Comparison of ENCODE assay signal across 19 mouse cellular contexts in genomic region chr1:164900226-164900625, GRCm38 (mm10). TPM values are rescaled to one million over a fixed set of nuclear protein-coding genes. Genes with fewer than 3 reads are reported as not detected.
A peak's percentile ranks its signal among the peaks of the same experiment; 100 is the strongest.
DNase-seq lines count a peak whose midpoint lies in the region.
"Had no signal": no experiment of that assay in that cellular context is flagged by ENCODE, and none has a peak within 500 bp of the region (broad histone marks: within the 10 kb centered on the region; RNA-seq: fewer than 3 reads in every experiment).

No protein-coding gene starts in this region.

- peak; percentile 11 to 15 for DNase-seq in gastrocnemius, adult 8-10 months (ENCODE audit: low spot score in 2 of 2)
- no peak for DNase-seq in gastrocnemius, postnatal 14 days
- peak; percentile 52 for DNase-seq in gastrocnemius, postnatal 25 days
- DNase-seq in heart, postnatal 4 days: peak; percentile 32
- DNase-seq in frontal cortex, postnatal 25 days (ENCODE audit: low spot score in 2 of 2): no peak
- DNase-seq in spleen, adult 12 weeks (ENCODE audit: low spot score): no peak
- DNase-seq: liver, postnatal 0 days; retina, postnatal 1 day; thymus, adult 2 months had no signal

- H3K27ac ChIP-seq in brown adipose tissue, adult 24 weeks (replicated peaks; ENCODE audit: low read depth, low read length): peak overlapping the region; percentile 94
- H3K27ac ChIP-seq: embryonic facial prominence, embryonic 12.5 days; forebrain, embryonic 13.5 days; macrophage had no signal

- intact Hi-C loops in gastrocnemius, postnatal 14 days (cut with DNase I; ENCODE audit: low total_unique reads): loop anchor here (10.0 kb wide), 2 partner anchors 215 to 585 kb away; no protein-coding TSS in a partner anchor

- no peak overlapping the region for H3K4me3 ChIP-seq in brown adipose tissue, adult 24 weeks (ENCODE audit: insufficient read depth, low read depth, low read length)
- H3K4me3 ChIP-seq: forebrain, embryonic 13.5 days had no signal

- H3K4me1 ChIP-seq in brown adipose tissue, adult 24 weeks (ENCODE audit: control insufficient read depth, insufficient read depth, insufficient read length, low read length): 0 out of 2 replicates have a peak, but pooled peaks cover 3% of the 10 kb centered on the region

RNA-seq across cellular contexts. Expression of gene Xcl1, which starts 35.1 kb away (rescaled TPM):
- total RNA-seq in gastrocnemius, adult 8-10 months (2022): not detected
- total RNA-seq in gastrocnemius, postnatal 14 days (2021): not detected
- polyA plus RNA-seq in brown adipose tissue, adult 24 weeks (2012; ENCODE audit: insufficient read depth, insufficient read length, missing spikeins): not detected in 2 replicates
- total RNA-seq in gastrocnemius, postnatal 25 days (2021): not detected
- not detected for total RNA-seq in heart, postnatal 4 days (2021)
- total RNA-seq: layer of hippocampus, postnatal 14 days; midbrain, postnatal 0 days had no signal
- polyA plus RNA-seq: embryonic facial prominence, embryonic 12.5 days; forebrain, embryonic 13.5 days; heart, embryonic 14.5 days; limb, embryonic 11.5 days; macrophage; midbrain, postnatal 0 days; neural tube, embryonic 13.5 days; Patski had no signal

Comparison
In these comparisons a context has a peak if more than half of its experiments do, and no peak if none do; other contexts are left out.
1. DNase-seq: peak in gastrocnemius, adult 8-10 months (2 of 2), gastrocnemius, postnatal 25 days (single experiment) and heart, postnatal 4 days (single experiment); none in gastrocnemius, postnatal 14 days (single experiment), frontal cortex, postnatal 25 days (0 of 2) and spleen, adult 12 weeks (single experiment).